Mouse (Mus musculus): ENCODE measurements at regions not wholly inside any gene's neighbourhood (a gene's known extent, or its start where the extent isn't known, plus 50 kb on each side); places are given as distances from the start of the nearest gene placed in this dataset.
"Not testable (repeated sequence)": the region's sequence is repeated elsewhere in the genome, so short reads cannot be mapped to it uniquely, and the experiment has no call there.

GRCm38 (mm10) chr7:138006971-138007370 lies 390.6 kb downstream of the Tcerg1l start:
- 31% methylated on average over 3 of the region's 3 CpGs for WGBS
- ATAC-seq (ENCODE audit: low FRiP score) = no peak
- Histone ChIP-seq H3K4me1 (replicated peaks; ENCODE audit: control insufficient read depth, insufficient read depth, low read length) (peaks cover 5% of the 10 kb centered on the region; the same call in 1 of the 2 replicates), H3K36me3 (replicated peaks; ENCODE audit: control insufficient read depth, insufficient read depth) (no peaks in the 10 kb centered on the region), H3K4me3 (replicated peaks; ENCODE audit: low read length) (no peak overlapping the region), H3K27ac (no peak overlapping the region; the same call in 1 of the 2 replicates), H3K9me3 (ENCODE audit: control insufficient read depth, low read length) (no peaks in the 10 kb centered on the region), H3K27me3 (ENCODE audit: control insufficient read depth, insufficient read depth, low read length) (no peaks in the 10 kb centered on the region), H3K4me2 (replicated peaks) (no peak overlapping the region), H3K9ac (no peak overlapping the region)
- peak; percentile 28 for DNase-seq (ENCODE audit: low spot score)

GRCm38 (mm10) chr7:138008601-138009000 lies 388.9 kb downstream of the Tcerg1l start:
- H3K9ac ChIP-seq = no peak overlapping the region
- no peaks in the 10 kb centered on the region for H3K9me3 ChIP-seq (ENCODE audit: control insufficient read depth, low read length)
- H3K4me2 ChIP-seq (replicated peaks) = no peak overlapping the region
- no peak for DNase-seq (ENCODE audit: low spot score)
- no peak overlapping the region for H3K27ac ChIP-seq
- no peak overlapping the region for H3K4me3 ChIP-seq (replicated peaks; ENCODE audit: low read length)
- no peaks in the 10 kb centered on the region for H3K27me3 ChIP-seq (ENCODE audit: control insufficient read depth, insufficient read depth, low read length)
- ATAC-seq (ENCODE audit: low FRiP score) = no peak
- 17% methylated on average over 3 of the region's 3 CpGs for WGBS
- H3K4me1 ChIP-seq (replicated peaks; ENCODE audit: control insufficient read depth, insufficient read depth, low read length) = peaks cover 5% of the 10 kb centered on the region; the same call in 1 of the 2 replicates
- H3K36me3 ChIP-seq (replicated peaks; ENCODE audit: control insufficient read depth, insufficient read depth) = no peaks in the 10 kb centered on the region

- not testable (repeated sequence) for H3K9me3 ChIP-seq (ENCODE audit: control insufficient read depth, low read length); DNase-seq (ENCODE audit: low spot score); H3K27me3 ChIP-seq (ENCODE audit: control insufficient read depth, insufficient read depth, low read length); ATAC-seq (ENCODE audit: low FRiP score); H3K36me3 ChIP-seq (replicated peaks; ENCODE audit: control insufficient read depth, insufficient read depth); H3K27ac ChIP-seq; H3K4me3 ChIP-seq (replicated peaks; ENCODE audit: low read length); H3K4me1 ChIP-seq (replicated peaks; ENCODE audit: control insufficient read depth, insufficient read depth, low read length); H3K4me2 ChIP-seq (replicated peaks); H3K9ac ChIP-seq
- WGBS = 88% methylated on average over 1 of the region's 1 CpGs
These were observed 373.5 kb downstream of the Tcerg1l start for GRCm38 (mm10) chr7:138024021-138024420.

- no peak overlapping the region for H3K9ac ChIP-seq
- no peaks in the 10 kb centered on the region for H3K9me3 ChIP-seq (ENCODE audit: control insufficient read depth, low read length)
- no peak overlapping the region for H3K4me2 ChIP-seq (replicated peaks)
- H3K4me1 ChIP-seq (replicated peaks; ENCODE audit: control insufficient read depth, insufficient read depth, low read length) = no peaks in the 10 kb centered on the region
- H3K36me3 ChIP-seq (replicated peaks; ENCODE audit: control insufficient read depth, insufficient read depth) = no peaks in the 10 kb centered on the region
- no peaks in the 10 kb centered on the region for H3K27me3 ChIP-seq (ENCODE audit: control insufficient read depth, insufficient read depth, low read length)
- WGBS = 62% methylated on average over 2 of the region's 2 CpGs
- ATAC-seq (ENCODE audit: low FRiP score) = no peak
- no peak for DNase-seq (ENCODE audit: low spot score)
- H3K27ac ChIP-seq = no peak overlapping the region
- H3K4me3 ChIP-seq (replicated peaks; ENCODE audit: low read length) = no peak overlapping the region
These were observed 345.8 kb downstream of the Tcerg1l start for GRCm38 (mm10) chr7:138051696-138052095.

- ATAC-seq (ENCODE audit: low FRiP score) (no peak), DNase-seq (ENCODE audit: low spot score) (no peak)
- H3K4me2 ChIP-seq (replicated peaks) = no peak overlapping the region
- H3K27ac ChIP-seq = no peak overlapping the region
- H3K4me3 ChIP-seq (replicated peaks; ENCODE audit: low read length) = no peak overlapping the region
- WGBS = 76% methylated on average over 8 of the region's 8 CpGs
- no peaks in the 10 kb centered on the region for H3K9me3 ChIP-seq (ENCODE audit: control insufficient read depth, low read length)
- no peaks in the 10 kb centered on the region for H3K27me3 ChIP-seq (ENCODE audit: control insufficient read depth, insufficient read depth, low read length)
- no peaks in the 10 kb centered on the region for H3K36me3 ChIP-seq (replicated peaks; ENCODE audit: control insufficient read depth, insufficient read depth)
- no peaks in the 10 kb centered on the region for H3K4me1 ChIP-seq (replicated peaks; ENCODE audit: control insufficient read depth, insufficient read depth, low read length)
- H3K9ac ChIP-seq = no peak overlapping the region
These were observed 342.8 kb downstream of the Tcerg1l start for GRCm38 (mm10) chr7:138054756-138055155.

- ATAC-seq (ENCODE audit: low FRiP score) (no peak), DNase-seq (ENCODE audit: low spot score) (no peak)
- H3K4me2 ChIP-seq (replicated peaks) = no peak overlapping the region
- H3K27ac ChIP-seq = no peak overlapping the region
- H3K9ac ChIP-seq = no peak overlapping the region
- H3K4me3 ChIP-seq (replicated peaks; ENCODE audit: low read length) = no peak overlapping the region
- H3K9me3 ChIP-seq (ENCODE audit: control insufficient read depth, low read length) = no peaks in the 10 kb centered on the region
- H3K4me1 ChIP-seq (replicated peaks; ENCODE audit: control insufficient read depth, insufficient read depth, low read length) = no peaks in the 10 kb centered on the region
- H3K36me3 ChIP-seq (replicated peaks; ENCODE audit: control insufficient read depth, insufficient read depth) = no peaks in the 10 kb centered on the region
- no peaks in the 10 kb centered on the region for H3K27me3 ChIP-seq (ENCODE audit: control insufficient read depth, insufficient read depth, low read length)
- 15% methylated on average over 7 of the region's 7 CpGs for WGBS
These were observed 336.4 kb downstream of the Tcerg1l start for GRCm38 (mm10) chr7:138061116-138061515.

GRCm38 (mm10) chr7:138066921-138067320 lies 330.6 kb downstream of the Tcerg1l start:
- Histone ChIP-seq H3K36me3 (replicated peaks; ENCODE audit: control insufficient read depth, insufficient read depth) (no peaks in the 10 kb centered on the region), H3K27me3 (ENCODE audit: control insufficient read depth, insufficient read depth, low read length) (no peaks in the 10 kb centered on the region), H3K9ac (no peak overlapping the region), H3K9me3 (ENCODE audit: control insufficient read depth, low read length) (no peaks in the 10 kb centered on the region), H3K4me3 (replicated peaks; ENCODE audit: low read length) (no peak overlapping the region), H3K4me1 (replicated peaks; ENCODE audit: control insufficient read depth, insufficient read depth, low read length) (no peaks in the 10 kb centered on the region), H3K27ac (no peak overlapping the region), H3K4me2 (replicated peaks) (no peak overlapping the region)
- WGBS = 68% methylated on average over 4 of the region's 4 CpGs
- no peak for ATAC-seq (ENCODE audit: low FRiP score)
- no peak for DNase-seq (ENCODE audit: low spot score)

GRCm38 (mm10) chr7:138075231-138075630 lies 322.3 kb downstream of the Tcerg1l start:
- Histone ChIP-seq H3K36me3 (replicated peaks; ENCODE audit: control insufficient read depth, insufficient read depth) (no peaks in the 10 kb centered on the region), H3K4me2 (replicated peaks) (no peak overlapping the region), H3K9ac (no peak overlapping the region), H3K4me1 (replicated peaks; ENCODE audit: control insufficient read depth, insufficient read depth, low read length) (peaks cover 5% of the 10 kb centered on the region; the same call in 1 of the 2 replicates), H3K4me3 (replicated peaks; ENCODE audit: low read length) (no peak overlapping the region), H3K27me3 (ENCODE audit: control insufficient read depth, insufficient read depth, low read length) (no peaks in the 10 kb centered on the region), H3K27ac (no peak overlapping the region), H3K9me3 (ENCODE audit: control insufficient read depth, low read length) (no peaks in the 10 kb centered on the region)
- ATAC-seq (ENCODE audit: low FRiP score) (no peak), DNase-seq (ENCODE audit: low spot score) (no peak)
- 56% methylated on average over 3 of the region's 3 CpGs for WGBS

GRCm38 (mm10) chr7:138083980-138084379 lies 313.6 kb downstream of the Tcerg1l start:
- H3K4me2 ChIP-seq (replicated peaks) = no peak overlapping the region
- WGBS = 18% methylated on average over 5 of the region's 5 CpGs
- ATAC-seq (ENCODE audit: low FRiP score) = no peak

More at GRCm38 (mm10) chr7:138083980-138084379, 313.6 kb downstream of the Tcerg1l start:
- no peaks in the 10 kb centered on the region for H3K36me3 ChIP-seq (replicated peaks; ENCODE audit: control insufficient read depth, insufficient read depth)
- H3K27me3 ChIP-seq (ENCODE audit: control insufficient read depth, insufficient read depth, low read length) = no peaks in the 10 kb centered on the region
- no peak overlapping the region for H3K27ac ChIP-seq
- H3K4me1 ChIP-seq (replicated peaks; ENCODE audit: control insufficient read depth, insufficient read depth, low read length) = no peaks in the 10 kb centered on the region
- H3K4me3 ChIP-seq (replicated peaks; ENCODE audit: low read length) = no peak overlapping the region
- H3K9me3 ChIP-seq (ENCODE audit: control insufficient read depth, low read length) = no peaks in the 10 kb centered on the region
- no peak overlapping the region for H3K9ac ChIP-seq
- peak; percentile 88 for DNase-seq (ENCODE audit: low spot score)
